Mouse (Mus musculus) large intestine, adult 2 months (tissue): ENCODE data around the gene Bmp10. TPM values are rescaled to one million over a fixed set of nuclear protein-coding genes. Genes with fewer than 3 reads are reported as not detected.

Source experiments
- polyA plus RNA-seq: library from polyadenylated mRNA; depleted of rRNA; stranded (reverse); fragments of >200 nt; gene quantifications from 2 replicates; pipeline ENCODE4 v1.2.3, GENCODE M21; 2012; rRNA removed

Bmp10 gene
- polyA plus RNA-seq, 1 experiment, result not detected

Other genes starting within 250 kb of the Bmp10 start
- 3.7 and 5.1 TPM in 2 replicates for gene Antxr1, start 93.2 kb upstream of the Bmp10 start, polyA plus RNA-seq
- gene Gkn1, start 78.1 kb upstream of the Bmp10 start, polyA plus RNA-seq, result 1.2 and 6.3 TPM in 2 replicates
- gene Gkn2, start 55.6 kb upstream of the Bmp10 start, polyA plus RNA-seq, result 0.88 and 4.7 TPM in 2 replicates
- gene Gkn3, start 40.1 kb upstream of the Bmp10 start, polyA plus RNA-seq, result 1.2 and 1.7 TPM in 2 replicates
- 2.5 and 3.0 TPM in 2 replicates for gene Arhgap25, start 104.3 kb downstream of the Bmp10 start, polyA plus RNA-seq
- 0.16 and 0.38 TPM in 2 replicates for gene Prokr1, start 161.7 kb downstream of the Bmp10 start, polyA plus RNA-seq
- gene Aplf, start 243.2 kb downstream of the Bmp10 start, polyA plus RNA-seq, result 3.6 and 4.6 TPM in 2 replicates